Mouse (Mus musculus) bone marrow, adult 2 months (tissue): Measurements from ENCODE around the gene Fam210b. TPM values are rescaled to one million over a fixed set of nuclear protein-coding genes. Genes with fewer than 3 reads are reported as not detected.

Experiments used
- H3K27ac ChIP-seq: fragments of 200-500 bp; 2 replicates; pipeline ENCODE4 v1.5.1; 2012; ENCODE audit warnings: low read depth, mild to moderate bottlenecking, control low read depth, inconsistent platforms, low read length; ENCODE audit not compliant: control insufficient read depth, poor library complexity, insufficient read depth
- H3K4me1 ChIP-seq: fragments of 200-500 bp; 2 replicates; pipeline ENCODE4 v1.6.1; 2011; ENCODE audit warnings: low read length; ENCODE audit not compliant: control insufficient read depth, insufficient read depth
- H3K4me3 ChIP-seq: fragments of 200-500 bp; replicated peaks from 2 replicates; pipeline ENCODE3; 2011; ENCODE audit warnings: mild to moderate bottlenecking, low read depth, low read length, control low read depth; ENCODE audit not compliant: control insufficient read depth
- CTCF ChIP-seq: fragments of 200-500 bp; IDR thresholded peaks from 2 replicates; pipeline ENCODE4 v1.5.1; 2011; ENCODE audit warnings: low read length, control low read depth; ENCODE audit not compliant: control insufficient read depth, insufficient read depth
- POLR2A ChIP-seq: fragments of 200-500 bp; IDR thresholded peaks from 2 replicates; pipeline ENCODE4 v1.6.1; 2011; ENCODE audit warnings: low read depth, mild to moderate bottlenecking, control low read depth, low read length, borderline replicate concordance; ENCODE audit not compliant: control insufficient read depth
- WGBS: fragments of 180-500 bp; shearing (Covaris S2); methylation state at CpG from one replicate; pipeline ENCODE4 v1.1.7; 2018; 5-methylcytosine and 5-hydroxymethylcytosine counted together
- polyA plus RNA-seq: library from polyadenylated mRNA; stranded (reverse); fragments of >200 nt; gene quantifications from 2 replicates; pipeline ENCODE4 v1.2.4, GENCODE M21; 2011; ENCODE audit warnings: low replicate concordance; ENCODE audit not compliant: missing spikeins, insufficient read depth, insufficient read length

The Fam210b gene
- polyA plus RNA-seq, 1 experiment: 31.2 TPM

DNA sequence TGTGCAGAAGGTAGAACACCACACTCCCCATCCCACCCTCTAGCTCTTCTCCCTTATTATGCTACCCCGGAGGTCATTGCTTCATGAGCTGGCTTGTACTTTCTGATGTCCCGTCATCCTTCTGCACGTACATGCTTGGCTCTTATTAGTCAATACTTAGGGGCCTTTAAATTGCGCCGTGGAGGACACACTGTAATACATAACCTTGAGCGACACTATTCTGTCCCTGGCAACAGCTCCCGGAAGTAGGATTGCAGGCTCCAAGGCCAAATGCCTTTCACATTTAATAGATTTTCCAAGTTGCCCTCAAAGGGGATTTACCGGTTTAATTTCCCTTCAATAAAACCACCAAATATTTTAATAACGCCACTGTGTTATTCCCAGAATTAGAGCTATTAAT, 33.6 kb upstream of the Fam210b start:
- WGBS: 82% methylated on average over 9 of the region's 9 CpGs
- Histone ChIP-seq H3K4me3 (no peak overlapping the region), H3K27ac (no peak overlapping the region), H3K4me1 (no peaks in the 10 kb centered on the region)
- no peak for TF ChIP-seq POLR2A
- no peak for TF ChIP-seq CTCF

DNA sequence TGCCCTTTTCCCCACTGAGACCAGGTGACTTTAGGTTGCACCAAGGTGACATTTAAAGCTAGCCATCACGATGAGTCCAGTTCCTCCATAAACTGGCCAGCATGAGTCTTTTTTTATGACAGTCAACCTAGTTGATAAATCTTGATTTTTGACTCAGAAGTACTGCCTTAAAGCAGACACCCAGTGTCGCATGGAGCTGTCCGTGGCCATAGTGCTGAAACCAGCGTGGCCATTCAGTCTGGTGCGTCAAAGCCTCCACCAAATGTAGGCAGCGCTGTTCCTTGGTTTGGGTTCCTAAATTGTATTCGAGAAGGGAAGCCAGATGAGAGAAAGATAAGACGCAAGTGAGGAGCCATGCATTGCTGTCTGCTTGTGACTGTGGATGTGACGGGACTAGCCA, 24.5 kb upstream of the Fam210b start:
- WGBS: 17% methylated on average over 9 of the region's 9 CpGs
- Histone ChIP-seq H3K4me3 (no peak overlapping the region), H3K27ac (no peak overlapping the region), H3K4me1 (no peaks in the 10 kb centered on the region)
- no peak for TF ChIP-seq CTCF
- TF ChIP-seq POLR2A: no peak

GRCm38 (mm10) chr2:172328248-172328647, 17.1 kb upstream of the Fam210b start:
- TF ChIP-seq POLR2A (no peak), CTCF (no peak)
- H3K4me3 ChIP-seq: no peak overlapping the region
- H3K27ac ChIP-seq: no peak overlapping the region
- WGBS: 53% methylated on average over 8 of the region's 8 CpGs
- no peaks in the 10 kb centered on the region for H3K4me1 ChIP-seq

DNA sequence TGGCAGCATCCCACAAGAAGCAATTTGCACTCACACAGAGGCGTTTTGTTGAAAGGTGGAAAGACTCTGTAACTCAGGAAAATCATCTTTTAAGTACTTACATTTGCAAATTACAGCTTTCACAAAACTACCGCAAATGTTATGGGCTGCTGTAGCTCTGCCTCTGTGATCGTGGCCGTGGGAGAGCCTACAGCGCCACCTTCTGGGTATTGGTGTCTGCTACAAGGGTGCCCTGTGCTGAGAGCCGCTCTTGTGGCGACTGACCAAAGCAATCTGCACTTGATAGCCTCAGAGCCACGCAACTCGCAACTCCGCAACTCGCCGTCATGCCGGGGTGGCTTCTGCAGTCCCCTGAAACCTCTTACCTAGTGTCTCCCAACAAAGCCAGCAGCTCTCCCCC, 16.2 kb upstream of the Fam210b start:
- no peak for TF ChIP-seq POLR2A
- peak; percentile 54 for TF ChIP-seq CTCF
- Histone ChIP-seq H3K4me1 (no peaks in the 10 kb centered on the region), H3K4me3 (no peak overlapping the region), H3K27ac (no peak overlapping the region)
- WGBS: 12% methylated on average over 13 of the region's 13 CpGs

- Histone ChIP-seq H3K4me3 (no peak overlapping the region), H3K27ac (no peak overlapping the region), H3K4me1 (no peaks in the 10 kb centered on the region)
- WGBS: 83% methylated on average over 19 of the region's 19 CpGs
- TF ChIP-seq CTCF (no peak), POLR2A (no peak)
Measured at GRCm38 (mm10) chr2:172338206-172338942, 7.0 kb upstream of the Fam210b start.

- H3K4me3 ChIP-seq: no peak overlapping the region
- TF ChIP-seq CTCF (no peak), POLR2A (no peak)
- WGBS: 51% methylated on average over 3 of the region's 3 CpGs
- no peaks in the 10 kb centered on the region for H3K4me1 ChIP-seq
- H3K27ac ChIP-seq: no peak overlapping the region
Measured at GRCm38 (mm10) chr2:172340936-172341335, 4.4 kb upstream of the Fam210b start.

DNA sequence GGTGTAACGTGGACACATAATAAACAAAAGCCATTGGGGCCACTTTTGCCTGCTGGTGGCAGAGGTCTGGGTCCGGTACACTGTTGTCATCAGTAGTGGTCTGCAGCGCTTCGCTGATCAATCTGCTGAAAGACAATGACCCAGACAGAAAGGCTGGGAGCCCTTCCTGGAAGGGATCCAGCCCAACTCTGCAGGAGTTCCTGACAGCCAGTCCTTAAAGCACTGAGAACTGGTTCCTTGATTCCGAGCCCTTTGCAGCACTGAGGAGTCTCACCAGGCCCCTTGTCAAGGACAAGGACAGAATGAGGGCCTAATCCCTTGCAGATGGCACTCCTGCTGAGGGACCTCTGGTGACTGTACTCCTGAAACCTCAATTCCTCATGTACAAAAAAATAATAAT, 3.8 kb upstream of the Fam210b start:
- Histone ChIP-seq H3K4me1 (no peaks in the 10 kb centered on the region), H3K4me3 (no peak overlapping the region), H3K27ac (no peak overlapping the region)
- TF ChIP-seq CTCF: no peak
- no peak for TF ChIP-seq POLR2A
- 72% methylated on average over 5 of the region's 5 CpGs for WGBS

- TF ChIP-seq CTCF (no peak), POLR2A (no peak)
- no peak overlapping the region for H3K4me3 ChIP-seq
- no peaks in the 10 kb centered on the region for H3K4me1 ChIP-seq
- H3K27ac ChIP-seq: no peak overlapping the region
- WGBS: 81% methylated on average over 7 of the region's 7 CpGs
Measured at GRCm38 (mm10) chr2:172343751-172344150, 1.6 kb upstream of the Fam210b start.

DNA sequence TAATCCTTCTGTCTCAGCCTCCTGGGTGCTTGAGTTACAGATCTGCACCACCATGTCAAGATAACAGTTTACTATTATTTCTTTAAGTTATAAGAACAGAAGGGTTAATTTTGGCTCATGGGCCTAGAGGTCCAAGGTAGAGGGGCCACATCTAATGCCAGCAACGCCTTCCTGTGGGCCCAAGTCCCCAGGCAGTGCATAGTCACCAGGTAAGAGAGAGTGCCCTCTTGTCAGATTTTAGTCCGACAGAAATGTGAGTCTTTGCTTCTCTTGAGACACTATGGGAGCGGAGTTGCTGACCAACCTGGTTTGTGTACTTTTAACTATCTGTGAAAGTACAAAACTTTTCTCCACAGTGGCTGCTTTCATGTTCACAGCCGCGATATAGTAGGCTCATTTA, 696 bp upstream of the Fam210b start:
- Histone ChIP-seq H3K4me3 (no peak overlapping the region), H3K27ac (no peak overlapping the region), H3K4me1 (peaks cover 2% of the 10 kb centered on the region)
- 28% methylated on average over 5 of the region's 5 CpGs for WGBS
- no peak for TF ChIP-seq CTCF
- no peak for TF ChIP-seq POLR2A
